Mouse (Mus musculus): ENCODE measurements at regions not wholly inside any gene's neighbourhood (a gene's known extent, or its start where the extent isn't known, plus 50 kb on each side); places are given as distances from the start of the nearest gene placed in this dataset.
"Not testable (repeated sequence)": the region's sequence is repeated elsewhere in the genome, so short reads cannot be mapped to it uniquely, and the experiment has no call there.

DNA sequence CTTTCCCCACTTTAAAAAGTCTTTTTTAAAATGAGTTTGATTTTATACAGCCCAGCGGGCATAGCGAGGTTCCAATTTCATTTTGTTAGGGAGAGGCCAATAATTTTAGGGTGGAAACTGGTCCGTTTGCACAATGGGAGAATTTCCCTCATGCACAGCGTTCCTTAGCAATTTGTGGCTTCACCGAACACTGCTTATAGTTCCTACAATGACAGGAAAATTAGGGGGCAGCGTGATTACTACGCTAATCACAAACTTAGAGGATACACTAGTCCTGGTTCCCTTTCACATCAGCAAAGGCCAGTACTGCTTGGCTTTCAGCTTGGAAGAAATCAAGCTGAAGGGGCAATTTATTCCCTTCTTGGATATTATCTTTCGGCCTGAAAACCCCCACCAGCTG is 745.1 kb upstream of the Gm19410 start:
- in situ Hi-C loops (cut with MboI; ENCODE audit: unreplicated experiment in 2 of 2) = no loop called here

DNA sequence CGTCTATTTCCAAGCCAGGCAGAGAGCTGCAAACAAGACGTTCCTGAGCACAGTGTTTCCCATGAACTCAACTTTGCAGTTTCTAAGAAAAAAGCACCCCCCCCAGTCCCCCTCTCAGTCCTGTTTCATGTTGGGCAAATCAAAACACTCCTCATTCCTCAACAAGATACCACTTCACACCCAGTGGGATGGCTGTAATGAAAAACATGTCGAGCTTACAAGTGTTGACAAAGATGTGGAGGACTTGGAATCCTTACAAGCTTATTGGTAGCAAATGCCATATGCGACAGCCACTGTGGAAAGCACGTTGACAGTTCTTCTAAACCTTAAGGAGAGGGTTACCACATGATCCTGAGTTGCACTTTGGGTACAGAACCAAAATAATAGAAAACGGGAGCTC is 742.9 kb upstream of the Gm19410 start:
- in situ Hi-C loops (cut with MboI; ENCODE audit: unreplicated experiment in 2 of 2) = no loop called here

DNA sequence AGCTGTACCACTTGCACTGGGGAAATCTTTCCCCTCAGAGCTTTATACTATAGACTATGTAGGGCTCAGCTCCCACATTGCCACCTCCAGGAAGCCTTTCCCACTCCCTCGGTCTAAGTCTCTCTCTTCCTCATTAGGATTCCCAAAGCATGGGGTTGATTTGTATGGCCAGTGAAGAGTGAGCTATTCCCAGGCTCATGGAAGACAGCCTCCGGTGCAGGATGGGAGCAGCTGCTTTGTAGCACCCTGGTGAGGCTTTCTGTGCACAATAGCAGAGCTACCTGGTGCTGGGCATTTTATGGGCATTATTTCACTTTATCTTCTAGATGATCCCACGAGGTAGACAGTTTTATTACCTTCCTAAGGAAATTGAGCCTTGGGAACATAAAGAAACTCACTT is 717.8 kb upstream of the Gm19410 start:
- in situ Hi-C loops (cut with MboI; ENCODE audit: unreplicated experiment in 2 of 2) = no loop called here

DNA sequence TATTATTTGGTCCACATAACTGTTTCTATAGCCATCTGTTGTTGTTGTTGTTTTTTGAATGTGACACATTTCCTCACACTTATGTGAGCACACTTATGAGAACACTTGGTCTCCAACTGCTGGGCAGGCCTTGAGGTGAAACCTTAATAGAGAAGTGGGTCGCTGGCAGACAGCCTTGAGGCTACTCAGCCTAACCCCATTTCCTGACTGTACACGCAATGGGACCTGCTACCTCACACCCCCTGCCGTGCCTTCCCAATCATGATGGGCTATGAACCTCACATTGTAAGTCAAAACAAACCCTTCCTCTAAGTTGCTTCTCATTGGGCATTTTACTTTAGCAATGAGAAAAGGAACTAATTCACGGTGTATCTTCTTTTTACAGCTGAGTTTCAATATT is 712.1 kb upstream of the Gm19410 start:
- in situ Hi-C loops (cut with MboI; ENCODE audit: unreplicated experiment in 2 of 2) = no loop called here

- in situ Hi-C loops (cut with MboI; ENCODE audit: unreplicated experiment in 2 of 2) = no loop called here
These were observed 704.5 kb upstream of the Gm19410 start for GRCm38 (mm10) chr8:35061048-35061447.

DNA sequence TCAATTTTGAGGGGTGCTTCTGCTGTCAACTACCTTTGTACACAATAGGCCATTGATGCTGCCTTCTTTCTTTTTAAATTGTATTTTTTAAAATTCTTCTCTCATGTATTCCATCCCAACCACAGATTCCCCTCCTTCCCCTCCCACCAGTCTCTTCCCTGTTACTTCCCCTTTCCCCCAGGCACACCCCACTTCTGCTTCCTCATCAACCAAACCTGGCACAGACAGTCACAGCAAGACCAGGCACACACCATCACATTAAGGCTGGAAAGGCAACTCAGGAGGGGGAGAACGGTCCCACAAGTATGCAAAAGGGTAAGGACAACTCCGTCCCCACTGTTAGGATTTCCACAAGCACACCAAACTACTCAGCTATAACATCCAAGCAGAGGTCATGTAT is 697.4 kb upstream of the Gm19410 start:
- in situ Hi-C loops (cut with MboI; ENCODE audit: unreplicated experiment in 2 of 2) = no loop called here

- in situ Hi-C loops (cut with MboI; ENCODE audit: unreplicated experiment in 2 of 2) = no loop called here
These were observed 695.2 kb upstream of the Gm19410 start for GRCm38 (mm10) chr8:35070246-35070989.

- in situ Hi-C loops (cut with MboI; ENCODE audit: unreplicated experiment in 2 of 2) = no loop called here
These were observed 689.6 kb upstream of the Gm19410 start for GRCm38 (mm10) chr8:35075971-35076370.

GRCm38 (mm10) chr8:35083161-35083560 is 682.4 kb upstream of the Gm19410 start:
- in situ Hi-C loops (cut with MboI; ENCODE audit: unreplicated experiment in 2 of 2) = no loop called here

- in situ Hi-C loops (cut with MboI; ENCODE audit: unreplicated experiment in 2 of 2) = no loop called here
These were observed 678.5 kb upstream of the Gm19410 start for GRCm38 (mm10) chr8:35087070-35087469.

GRCm38 (mm10) chr8:35088380-35089244 is 677.0 kb upstream of the Gm19410 start:
- in situ Hi-C loops (cut with MboI; ENCODE audit: unreplicated experiment in 2 of 2) = no loop called here

GRCm38 (mm10) chr8:35089519-35089918 is 676.1 kb upstream of the Gm19410 start:
- in situ Hi-C loops (cut with MboI; ENCODE audit: unreplicated experiment in 2 of 2) = no loop called here

GRCm38 (mm10) chr8:35101701-35102100 is 663.9 kb upstream of the Gm19410 start:
- in situ Hi-C loops (cut with MboI; ENCODE audit: unreplicated experiment in 2 of 2) = no loop called here

- in situ Hi-C loops (cut with MboI; ENCODE audit: unreplicated experiment in 2 of 2) = not testable (repeated sequence)
These were observed 663.5 kb upstream of the Gm19410 start for GRCm38 (mm10) chr8:35102102-35102501.

- in situ Hi-C loops (cut with MboI; ENCODE audit: unreplicated experiment in 2 of 2) = not testable (repeated sequence)
These were observed 661.1 kb upstream of the Gm19410 start for GRCm38 (mm10) chr8:35104465-35104876.

GRCm38 (mm10) chr8:35109506-35110217 is 655.9 kb upstream of the Gm19410 start:
- in situ Hi-C loops (cut with MboI; ENCODE audit: unreplicated experiment in 2 of 2) = no loop called here

DNA sequence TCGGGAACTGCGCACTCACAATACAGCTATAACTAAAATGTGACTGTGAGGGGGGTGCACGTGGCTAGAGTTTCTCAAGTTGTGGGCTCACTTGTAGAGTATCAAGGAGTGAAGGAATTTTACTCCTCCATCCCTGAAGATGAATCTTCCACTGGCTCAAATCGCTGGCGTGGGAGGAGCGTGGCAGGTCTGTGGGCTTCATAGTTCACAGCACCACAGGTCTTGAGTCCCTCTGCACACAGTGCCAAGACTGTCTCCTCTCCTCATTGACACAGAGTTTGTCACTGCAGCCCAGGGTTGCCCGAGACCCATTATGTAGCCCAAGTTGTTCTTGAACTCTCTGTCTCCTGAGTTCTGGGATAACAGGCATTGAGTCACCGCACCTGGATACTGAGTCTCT is 655.3 kb upstream of the Gm19410 start:
- in situ Hi-C loops (cut with MboI; ENCODE audit: unreplicated experiment in 2 of 2) = no loop called here

GRCm38 (mm10) chr8:35111130-35111529 is 654.5 kb upstream of the Gm19410 start:
- in situ Hi-C loops (cut with MboI; ENCODE audit: unreplicated experiment in 2 of 2) = no loop called here

- in situ Hi-C loops (cut with MboI; ENCODE audit: unreplicated experiment in 2 of 2) = no loop called here
These were observed 652.9 kb upstream of the Gm19410 start for GRCm38 (mm10) chr8:35112591-35113265.

DNA sequence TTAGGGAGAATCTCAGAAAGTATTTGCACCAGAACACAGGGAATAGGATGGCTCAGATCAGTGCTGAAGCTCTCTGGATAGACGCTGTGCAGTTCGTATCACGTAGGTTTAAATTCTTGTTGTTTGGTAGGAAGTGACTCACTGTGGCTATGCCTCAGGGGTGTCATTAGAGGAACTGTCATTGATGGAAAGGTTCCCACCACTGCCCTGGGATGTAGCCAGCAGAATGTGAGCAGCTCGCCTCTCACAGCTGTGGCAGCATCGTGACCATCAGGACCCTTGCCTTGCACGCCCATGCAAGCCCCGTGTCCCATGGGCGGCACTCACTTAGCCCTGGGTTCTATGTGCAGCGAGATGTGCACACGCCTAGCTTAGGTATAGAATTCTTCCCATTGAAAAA is 651.6 kb upstream of the Gm19410 start:
- in situ Hi-C loops (cut with MboI; ENCODE audit: unreplicated experiment in 2 of 2) = no loop called here

GRCm38 (mm10) chr8:35120612-35121011 is 645.0 kb upstream of the Gm19410 start:
- in situ Hi-C loops (cut with MboI; ENCODE audit: unreplicated experiment in 2 of 2) = no loop called here
